Mouse (Mus musculus): ENCODE measurements around the gene Vamp9. TPM values are rescaled to one million over a fixed set of nuclear protein-coding genes. Genes with fewer than 3 reads are reported as not detected.

Vamp9 gene
- total RNA-seq, 2 experiments from 2014 or later = 0.41 TPM; not detected in 1

DNA sequence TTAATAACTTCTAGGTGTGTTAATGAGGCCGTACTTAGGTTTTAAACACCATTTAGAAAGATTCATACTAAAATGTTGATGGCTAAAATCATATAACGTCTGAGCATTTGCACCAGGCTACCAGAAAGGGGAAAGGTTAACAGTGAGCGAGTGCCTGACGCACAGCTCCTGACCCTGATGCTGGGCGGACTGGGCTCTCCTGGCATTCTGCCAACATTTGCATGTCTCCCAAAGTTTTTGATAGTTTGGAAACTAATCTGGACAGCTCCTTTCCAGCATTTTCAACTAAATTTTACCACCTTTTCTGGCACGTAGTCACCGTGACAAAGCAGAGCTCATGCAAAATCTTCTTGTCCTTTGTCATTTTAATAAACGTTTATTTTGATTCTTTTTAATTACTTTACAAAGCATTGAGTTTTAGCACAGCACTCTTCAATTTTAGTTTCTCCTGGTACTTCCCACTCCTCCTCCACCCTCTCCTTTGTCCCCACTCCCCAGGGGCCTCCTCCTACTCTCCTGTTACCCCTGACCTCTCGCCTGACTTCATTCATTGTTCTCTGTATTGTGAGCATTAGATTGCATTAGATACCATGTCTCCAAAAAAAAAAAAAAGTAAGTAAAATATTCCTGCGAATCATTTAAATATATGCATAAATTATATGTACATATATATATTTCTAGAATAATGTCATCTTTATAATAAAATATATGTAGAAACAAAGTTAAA is 35.9 kb downstream of the Vamp9 start:
- DNase-seq (ENCODE audit: low spot score in 2 of 2) = no peak

DNA sequence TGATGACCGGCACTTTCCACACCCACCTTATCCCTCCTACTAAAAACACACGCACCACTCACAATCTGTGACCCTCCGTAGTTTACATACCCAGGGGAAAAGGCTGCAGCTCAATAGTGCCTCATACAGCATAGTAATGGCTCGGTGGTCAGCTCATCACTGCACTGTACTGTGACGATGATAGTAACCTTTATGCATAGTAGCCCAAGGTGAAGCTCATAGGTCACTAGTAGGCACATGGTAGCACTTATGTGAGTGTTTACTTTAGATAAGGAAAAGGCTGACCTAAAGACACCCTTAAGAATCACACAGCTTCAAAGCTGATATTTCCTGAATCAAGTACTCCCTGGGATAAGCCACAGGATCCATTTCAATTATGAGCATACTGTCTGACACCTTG is 46.5 kb downstream of the Vamp9 start:
- DNase-seq (ENCODE audit: low spot score in 2 of 2) = no peak

DNA sequence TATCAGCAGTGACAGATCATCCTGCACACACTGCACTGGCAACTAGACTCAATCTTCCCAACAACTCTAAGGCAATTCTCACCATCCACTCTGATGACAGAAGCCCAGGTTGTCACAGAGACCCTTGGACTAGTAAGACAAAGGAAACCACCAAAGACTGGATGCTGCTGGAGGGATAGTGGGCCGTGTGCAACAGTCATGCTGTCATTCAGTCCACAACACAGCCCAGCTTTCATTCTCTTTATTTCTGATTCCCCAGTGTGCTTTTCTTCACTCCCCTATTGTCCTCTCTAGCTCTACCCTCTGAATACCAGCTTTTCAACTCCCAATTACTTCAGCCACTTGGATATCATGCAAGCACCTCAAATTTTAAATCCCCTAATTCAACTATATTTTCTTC is 47.8 kb downstream of the Vamp9 start:
- no peak for DNase-seq (ENCODE audit: low spot score in 2 of 2)

DNA sequence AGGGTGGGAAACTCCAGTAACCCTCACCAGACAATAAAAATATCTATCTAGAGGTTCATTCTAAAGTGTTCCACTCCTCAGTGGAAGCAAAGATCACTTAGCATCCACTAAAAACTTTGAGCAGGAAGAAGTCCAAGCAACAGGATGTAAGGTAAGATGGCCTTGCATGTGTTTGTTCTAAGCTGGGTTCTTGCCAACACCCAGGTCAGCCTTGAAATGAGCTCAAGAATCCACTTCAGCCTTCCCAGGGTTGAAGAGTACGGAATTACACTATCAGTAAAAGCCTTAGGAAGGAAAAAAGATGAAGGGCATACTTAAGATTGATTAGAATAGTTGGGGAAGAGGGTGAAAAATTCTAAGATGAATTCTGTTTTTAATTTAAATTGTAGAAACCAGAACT is 52.6 kb downstream of the Vamp9 start:
- no peak for DNase-seq (ENCODE audit: low spot score in 2 of 2)

DNA sequence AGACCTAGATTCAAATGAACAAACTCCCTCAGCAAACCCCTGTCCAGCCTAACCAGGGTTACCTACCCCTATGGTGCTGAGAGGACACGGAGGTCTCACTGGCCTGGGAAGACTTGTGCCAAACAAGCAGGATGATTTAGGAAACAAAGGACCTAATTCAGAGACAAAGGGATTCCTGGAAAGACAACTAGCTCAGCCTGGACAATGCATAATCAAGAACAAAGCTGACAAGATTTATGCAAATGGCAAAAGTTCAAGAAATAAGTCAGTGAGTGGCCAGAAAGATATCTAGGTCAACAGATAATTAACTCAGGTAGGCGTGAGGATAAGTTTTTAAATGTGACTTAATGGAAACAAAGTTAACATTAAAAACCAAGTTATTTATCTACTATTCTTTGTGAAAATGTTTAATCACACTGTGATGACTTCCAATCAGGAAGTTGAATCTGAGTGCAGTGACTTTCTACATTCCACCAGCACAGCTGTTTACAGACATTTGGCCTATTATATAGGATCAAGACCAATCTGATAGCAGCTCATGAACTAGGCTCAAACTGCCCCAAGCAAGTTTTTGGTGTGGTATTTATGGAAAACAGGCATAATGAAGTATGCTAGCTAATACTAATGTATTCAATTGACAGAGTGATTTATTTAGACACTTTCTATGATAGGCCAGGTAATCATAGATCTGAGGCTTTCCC is 53.3 kb downstream of the Vamp9 start:
- DNase-seq (ENCODE audit: low spot score in 2 of 2) = no peak

DNA sequence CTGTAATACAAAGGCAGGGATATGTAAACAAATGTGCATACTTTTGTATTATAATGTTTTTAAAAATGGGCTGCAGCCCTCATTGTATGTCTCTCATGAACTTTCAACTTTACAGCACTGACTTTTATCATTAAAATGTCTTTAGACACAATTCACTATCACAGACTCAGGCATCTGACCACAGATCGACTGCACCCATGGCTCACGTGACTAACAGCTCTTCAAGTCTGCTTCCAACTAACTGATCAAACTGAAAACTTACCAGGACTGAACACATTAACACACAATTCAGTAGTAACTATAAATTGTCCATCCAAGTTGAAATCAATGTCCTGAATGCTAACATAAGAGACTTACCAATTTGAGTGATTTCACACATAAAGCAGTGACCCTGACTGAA is 53.9 kb downstream of the Vamp9 start:
- no peak for DNase-seq (ENCODE audit: low spot score in 2 of 2)

DNA sequence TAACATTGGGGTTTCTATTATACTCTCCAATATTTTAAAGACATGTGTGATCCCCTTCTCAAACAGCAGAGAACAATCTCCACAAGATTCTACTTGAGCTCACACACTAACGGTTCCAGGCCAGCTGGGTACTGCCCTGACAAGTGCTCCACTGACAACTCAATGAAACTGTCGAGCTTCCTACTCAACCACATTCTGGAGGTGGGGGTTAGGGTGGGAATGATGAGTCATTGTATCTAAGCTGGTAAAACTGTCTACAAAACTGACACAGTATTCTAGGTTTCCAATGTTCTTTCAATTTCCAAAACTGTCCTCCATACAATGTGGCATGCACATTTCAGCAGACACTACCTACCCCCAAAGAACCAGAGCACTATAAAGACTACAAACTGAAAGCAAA is 67.9 kb downstream of the Vamp9 start:
- DNase-seq (ENCODE audit: low spot score in 2 of 2) = no peak

DNA sequence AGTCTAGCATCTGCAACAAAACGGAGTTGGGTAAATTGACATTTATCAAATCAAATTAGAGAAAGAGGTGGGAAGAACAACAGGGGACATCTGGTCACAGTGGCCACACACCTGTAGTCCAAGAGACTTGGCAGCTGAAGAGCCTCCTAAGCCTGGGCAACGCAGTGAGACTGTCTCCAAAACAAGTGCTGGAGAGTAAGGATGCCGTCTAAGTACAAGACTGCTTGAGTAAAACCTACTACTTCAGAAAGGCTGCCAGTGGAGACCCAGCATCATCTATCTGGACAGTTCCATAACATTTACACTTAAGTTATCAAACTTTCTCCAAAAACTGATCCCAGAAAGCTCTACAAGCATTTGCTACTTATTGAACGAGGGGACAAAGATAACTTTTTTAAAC is 69.0 kb downstream of the Vamp9 start:
- DNase-seq (ENCODE audit: low spot score in 2 of 2) = no peak

DNA sequence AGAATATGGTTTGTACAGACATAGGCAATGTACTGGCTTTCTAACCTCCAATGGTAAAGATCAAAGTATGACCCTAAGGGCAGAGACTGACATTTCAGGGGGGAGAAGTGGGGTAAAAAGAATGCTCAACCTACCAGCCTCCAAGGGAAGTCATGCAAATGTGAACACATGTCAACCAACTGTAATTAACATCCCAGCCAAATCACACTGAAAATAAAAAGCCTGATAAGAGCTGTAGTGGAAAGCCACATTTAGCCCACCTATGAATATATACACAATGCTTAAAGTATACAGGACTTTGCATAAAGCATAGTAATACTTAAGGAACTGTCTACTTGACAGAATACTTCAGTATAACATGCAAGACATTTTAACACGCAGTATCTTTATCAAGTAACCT is 69.7 kb downstream of the Vamp9 start:
- no peak for DNase-seq (ENCODE audit: low spot score in 2 of 2)

DNA sequence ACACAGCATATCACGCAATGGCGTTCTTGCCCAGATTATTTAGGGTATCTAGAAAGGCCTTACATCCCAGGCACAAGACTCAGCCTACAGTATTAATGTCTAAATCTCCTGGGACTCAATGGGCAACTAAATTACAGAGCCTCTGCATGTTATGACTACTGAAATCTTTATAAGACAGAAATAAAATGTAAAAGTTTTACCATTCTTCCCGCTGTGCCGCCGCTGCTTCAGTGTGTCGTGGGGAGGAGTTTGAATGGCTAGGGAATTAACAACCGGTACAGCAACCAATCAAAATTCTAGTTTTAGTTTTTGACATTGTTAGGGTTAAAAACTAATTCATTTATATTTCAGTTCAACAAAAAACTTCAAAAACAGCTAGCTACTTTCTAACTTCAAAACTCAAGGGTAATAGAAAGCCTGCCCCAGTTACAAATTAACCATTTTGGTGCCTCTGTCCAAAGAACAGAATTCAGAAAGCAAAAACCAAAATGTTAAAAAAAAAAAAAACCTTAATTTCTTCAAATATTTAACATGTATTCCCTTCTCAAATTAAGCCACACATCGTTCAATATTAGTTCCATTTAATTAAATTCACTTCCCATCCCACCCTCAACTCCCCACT is 70.4 kb downstream of the Vamp9 start:
- DNase-seq (ENCODE audit: low spot score in 2 of 2) = no peak

DNA sequence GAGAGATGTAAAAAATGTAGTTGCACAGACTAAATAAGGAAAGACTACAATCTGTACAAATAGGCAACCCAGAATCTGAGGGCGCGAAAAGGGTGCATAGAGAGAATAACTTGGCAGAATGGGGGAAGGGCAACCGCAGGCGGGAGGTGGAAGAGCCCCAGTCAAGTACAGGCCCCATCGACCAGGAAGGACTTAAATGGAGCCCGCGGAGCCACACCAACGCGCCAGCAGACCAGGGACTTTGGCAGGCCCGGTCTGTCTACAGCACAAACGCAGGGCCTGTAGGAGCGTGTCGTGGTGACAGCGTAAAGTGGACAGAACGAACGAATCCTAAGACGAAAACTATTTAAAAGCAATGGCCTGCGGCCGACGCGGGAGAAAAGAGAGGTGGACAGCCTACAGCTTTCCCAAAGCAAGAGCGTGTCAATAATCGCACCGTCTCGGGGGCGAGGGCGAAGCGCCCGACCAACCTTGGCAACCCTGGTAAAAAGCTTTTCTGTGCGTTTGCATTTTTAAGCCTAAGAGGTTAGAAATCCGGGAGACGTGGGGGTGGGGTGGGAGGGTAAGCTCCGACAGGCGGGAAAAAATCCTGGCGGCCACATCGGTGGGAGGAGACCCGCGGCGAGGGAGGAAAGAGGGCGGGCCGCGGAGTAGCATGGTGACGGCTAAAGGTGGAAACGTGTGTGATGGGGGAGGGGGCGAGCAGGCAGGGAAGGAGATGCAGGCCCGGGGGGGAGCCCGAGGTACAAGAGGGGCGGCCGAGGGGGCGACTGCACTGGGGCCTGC is 71.7 kb downstream of the Vamp9 start:
- DNase-seq (ENCODE audit: low spot score in 2 of 2) = peak; percentile 66 to 85

DNA sequence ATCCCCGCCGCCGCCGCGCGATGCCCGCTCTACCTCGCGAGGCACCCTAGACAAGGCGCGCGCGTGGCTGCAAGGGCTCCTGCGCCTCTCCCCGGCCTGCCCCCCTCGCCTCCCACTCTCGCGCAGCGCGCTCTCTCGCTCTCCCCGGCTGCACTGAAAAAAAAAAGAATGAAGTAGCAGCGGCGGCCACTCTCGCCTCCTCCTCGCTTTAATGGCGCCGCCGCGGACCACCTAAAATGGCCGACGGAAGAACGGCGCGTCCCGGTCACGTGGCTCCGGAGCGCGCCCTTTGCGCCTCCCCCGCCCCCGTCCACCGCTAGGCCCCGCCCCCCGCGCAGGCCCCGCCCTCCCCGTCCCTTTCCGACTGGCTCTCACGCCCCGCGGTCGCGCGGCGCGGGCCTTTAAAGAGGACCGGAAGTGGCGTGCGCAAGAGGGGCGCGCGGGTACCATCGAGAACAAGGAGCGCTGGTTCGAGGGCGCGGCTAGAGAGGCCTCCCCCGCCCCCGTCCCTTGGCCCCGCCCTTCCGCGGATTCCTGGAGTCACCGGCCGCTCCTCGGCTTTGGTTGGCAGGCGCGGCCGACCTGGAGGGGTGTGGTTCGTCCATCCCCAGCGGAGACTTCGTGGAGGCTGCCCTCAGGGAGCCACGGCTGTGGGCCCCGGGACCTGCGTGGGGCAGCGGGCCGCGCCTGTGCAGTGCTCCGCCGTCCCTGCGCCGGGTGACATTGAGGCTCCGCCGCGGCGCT is 72.8 kb downstream of the Vamp9 start, which contains the start of the genes Hnrnpd and 4930524J08Rik:
Hnrnpd (minus strand) TSS at position 240 of the 744 bp plus-strand sequence.
4930524J08Rik (plus strand) TSS at position 363 of the 744 bp plus-strand sequence.
- DNase-seq (ENCODE audit: low spot score in 2 of 2) = peak; percentile 89 to 92

DNA sequence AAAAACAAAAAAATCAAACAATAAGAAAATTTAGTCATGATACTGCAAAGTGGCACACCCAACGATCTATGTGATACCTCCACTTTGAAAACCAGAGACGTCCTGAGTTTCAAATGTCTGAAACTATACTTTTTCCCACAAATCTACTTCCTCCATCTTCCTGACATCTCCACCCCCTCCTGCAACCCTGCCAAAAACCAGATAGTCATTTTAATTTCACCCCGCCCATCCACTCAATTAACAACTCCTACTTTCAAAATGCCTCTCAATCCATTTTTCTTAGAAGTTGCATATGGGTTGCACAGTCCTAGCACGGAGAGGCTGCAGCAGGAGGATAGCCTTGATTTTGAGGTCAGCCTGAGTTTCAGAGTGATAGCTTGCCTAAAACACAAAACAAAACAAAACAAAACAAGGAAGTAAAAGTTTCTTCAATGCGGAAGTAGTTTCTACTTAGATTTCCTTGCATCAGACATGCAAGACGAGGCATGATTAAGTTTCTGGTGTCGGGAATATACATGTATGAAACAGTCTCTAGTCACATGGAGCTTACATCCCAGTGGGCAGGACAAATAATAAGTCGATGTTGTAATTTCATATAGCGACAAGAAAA is 77.5 kb downstream of the Vamp9 start:
- DNase-seq (ENCODE audit: low spot score in 2 of 2) = no peak

DNA sequence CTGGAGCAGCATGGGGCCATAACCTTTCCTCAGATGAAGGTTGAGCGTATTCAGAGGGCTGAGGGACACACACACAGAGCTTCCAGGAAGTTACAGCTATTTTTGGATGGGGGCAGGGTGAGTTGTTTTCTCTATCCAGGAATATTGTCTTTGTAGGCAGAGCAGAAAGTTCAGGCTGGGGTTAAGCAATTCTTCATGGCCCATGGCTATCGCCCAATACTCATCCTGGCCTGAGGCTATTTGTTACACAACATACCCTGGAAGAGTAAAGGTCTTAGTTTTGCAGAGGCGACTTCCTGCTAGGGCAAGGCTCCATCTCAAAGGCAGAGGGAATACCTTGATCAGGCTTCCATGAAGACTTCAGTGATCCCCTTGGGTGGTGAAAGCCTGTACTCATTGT is 88.1 kb downstream of the Vamp9 start:
- no peak for DNase-seq (ENCODE audit: low spot score in 2 of 2)

DNA sequence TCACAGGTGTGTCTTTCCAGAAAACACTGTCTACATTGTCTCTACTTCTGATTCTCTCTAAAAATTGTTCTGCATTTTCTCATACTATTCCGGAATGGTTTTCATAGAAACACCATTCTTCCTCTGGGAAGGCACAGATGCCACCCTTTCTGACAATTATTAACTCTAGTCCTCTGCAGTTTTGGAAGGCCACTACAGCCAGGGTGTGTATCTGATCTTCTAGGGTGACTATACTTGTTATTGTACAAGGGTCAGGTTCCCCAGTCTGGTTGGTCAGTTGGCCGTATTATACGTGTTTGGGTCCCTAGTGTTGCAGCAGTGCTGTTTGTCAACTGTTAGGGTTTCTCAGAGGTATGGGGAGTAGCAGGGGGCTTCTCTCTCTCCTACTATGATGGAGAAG is 88.6 kb downstream of the Vamp9 start:
- DNase-seq (ENCODE audit: low spot score in 2 of 2) = no peak

DNA sequence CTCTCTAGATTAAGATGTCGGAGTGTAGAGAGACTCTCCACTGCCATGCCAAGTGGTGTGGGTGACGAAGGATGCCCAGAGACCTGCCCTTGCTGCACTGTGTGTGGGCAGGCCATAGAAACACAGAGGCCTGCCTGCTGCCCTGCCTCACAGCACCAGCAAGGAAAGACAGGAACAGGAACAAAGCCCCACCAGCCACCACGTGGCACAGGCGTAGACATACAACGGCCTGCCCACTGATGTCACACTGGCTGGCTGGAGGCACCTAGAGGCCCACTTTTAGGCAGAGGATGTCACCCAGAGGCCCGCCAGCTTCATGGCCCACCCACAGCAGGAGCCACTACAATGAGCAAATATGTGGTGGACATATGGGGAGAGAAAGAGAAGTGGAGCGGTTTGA is 94.0 kb downstream of the Vamp9 start:
- DNase-seq (ENCODE audit: low spot score in 2 of 2) = no peak

DNA sequence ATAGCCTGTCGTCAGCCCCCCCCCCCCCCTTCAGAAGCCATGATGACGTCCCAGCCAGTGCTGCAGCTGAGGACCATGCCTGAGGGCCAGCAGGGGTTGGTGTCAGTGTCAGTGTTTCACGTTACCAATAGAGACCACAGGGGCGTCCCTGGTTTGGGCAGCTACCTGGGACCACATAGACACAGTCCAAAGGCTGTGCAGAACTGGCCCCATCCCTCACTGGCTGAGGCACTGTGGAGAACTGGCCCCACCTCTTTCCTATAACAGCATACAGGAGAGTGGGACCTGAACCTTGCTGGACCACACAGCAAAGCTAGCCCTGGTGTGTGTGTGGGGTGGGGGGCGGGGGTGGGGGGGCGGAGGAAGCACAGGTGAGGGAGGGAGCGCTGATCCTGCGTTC is 94.4 kb downstream of the Vamp9 start:
- no peak for DNase-seq (ENCODE audit: low spot score in 2 of 2)

All from gastrocnemius, postnatal 4 days (tissue).